Mouse (Mus musculus) CD4-positive helper T cell, adult 2 months (primary cell): ENCODE results near the gene Rbfox2.
"Not testable (repeated sequence)": the region's sequence is repeated elsewhere in the genome, so short reads cannot be mapped to it uniquely, and the experiment has no call there.

Source experiments
- DNase-seq: peaks from one replicate; pipeline ENCODE4 v3.0.0-alpha.2; 2012; ENCODE audit warnings: low read depth, missing footprints, low spot score

The Rbfox2 gene

GRCm38 (mm10) chr15:77070745-77071268 is 236.0 kb downstream of the Rbfox2 start:
- no peak for DNase-seq

- no peak for DNase-seq
These were observed 237.8 kb downstream of the Rbfox2 start for GRCm38 (mm10) chr15:77069019-77069418.

GRCm38 (mm10) chr15:77068439-77068861 is 238.4 kb downstream of the Rbfox2 start:
- DNase-seq: no peak

- no peak for DNase-seq
These were observed 240.6 kb downstream of the Rbfox2 start for GRCm38 (mm10) chr15:77066233-77066632.

GRCm38 (mm10) chr15:77065259-77065852 is 241.4 kb downstream of the Rbfox2 start:
- DNase-seq: no peak

- DNase-seq: no peak
These were observed 244.1 kb downstream of the Rbfox2 start for GRCm38 (mm10) chr15:77062746-77063145.

GRCm38 (mm10) chr15:77059416-77059815 is 247.4 kb downstream of the Rbfox2 start:
- not testable (repeated sequence) for DNase-seq

GRCm38 (mm10) chr15:77058566-77058965 is 248.2 kb downstream of the Rbfox2 start:
- DNase-seq: no peak

GRCm38 (mm10) chr15:77056791-77057051 is 250.1 kb downstream of the Rbfox2 start:
- DNase-seq: no peak

- DNase-seq: no peak
These were observed 250.6 kb downstream of the Rbfox2 start for GRCm38 (mm10) chr15:77056001-77056790.

GRCm38 (mm10) chr15:77054611-77055175 is 252.1 kb downstream of the Rbfox2 start:
- no peak for DNase-seq

- no peak for DNase-seq
These were observed 253.8 kb downstream of the Rbfox2 start for GRCm38 (mm10) chr15:77053021-77053420.

GRCm38 (mm10) chr15:77052176-77052575 is 254.6 kb downstream of the Rbfox2 start:
- no peak for DNase-seq

GRCm38 (mm10) chr15:77050570-77050969 is 256.2 kb downstream of the Rbfox2 start, which contains the start of gene Mb:
Mb (minus strand) TSS chr15:77050670.
- DNase-seq: no peak

- no peak for DNase-seq
These were observed 261.2 kb downstream of the Rbfox2 start for GRCm38 (mm10) chr15:77045609-77046008.

- DNase-seq: no peak
These were observed 262.0 kb downstream of the Rbfox2 start, which contains the start of gene Apol6 for GRCm38 (mm10) chr15:77044597-77045320. Apol6 (plus strand) TSS chr15:77044729.

- DNase-seq: no peak
These were observed 266.0 kb downstream of the Rbfox2 start for GRCm38 (mm10) chr15:77040784-77041183.

GRCm38 (mm10) chr15:77039211-77039700 is 267.5 kb downstream of the Rbfox2 start:
- DNase-seq: no peak

- no peak for DNase-seq
These were observed 269.3 kb downstream of the Rbfox2 start for GRCm38 (mm10) chr15:77037278-77038161.

- DNase-seq: no peak
These were observed 269.9 kb downstream of the Rbfox2 start for GRCm38 (mm10) chr15:77036989-77037277.
